Mouse (Mus musculus) CH12.LX (cell line): ENCODE measurements at regions not wholly inside any gene's neighbourhood (a gene's known extent, or its start where the extent isn't known, plus 50 kb on each side); places are given as distances from the start of the nearest gene placed in this dataset.

Experiments
- CHD2 ChIP-seq: IDR thresholded peaks from 2 replicates; pipeline ENCODE4 v1.6.1; 2011; ENCODE audit warnings: low read length, improper control_type of control experiment
- CTCF ChIP-seq, 2 experiments: IDR thresholded peaks in 1 of 2; conservative IDR thresholded peaks in 1 of 2; 2 replicates each; pipeline ENCODE4 v1.5.1; 2011 to 2012; ENCODE audit warnings: low read depth in 2 of 2, low read length in 2 of 2, improper control_type of control experiment in 1 of 2, inconsistent platforms in 1 of 2, mild to moderate bottlenecking in 1 of 2, moderate library complexity in 1 of 2
- EP300 ChIP-seq: IDR thresholded peaks from 2 replicates; pipeline ENCODE4 v1.6.1; 2011; ENCODE audit warnings: low read length, improper control_type of control experiment
- GABPA ChIP-seq: IDR thresholded peaks from 2 replicates; pipeline ENCODE4 v1.6.1; 2012; ENCODE audit warnings: low read depth, low read length, improper control_type of control experiment, inconsistent platforms; ENCODE audit not compliant: insufficient replicate concordance
- USF2 ChIP-seq: conservative IDR thresholded peaks from 2 replicates; pipeline ENCODE4 v1.6.1; 2011; ENCODE audit warnings: low read depth, low read length, improper control_type of control experiment
- ZMIZ1 ChIP-seq: IDR thresholded peaks from 2 replicates; pipeline ENCODE4 v1.6.1; 2012; ENCODE audit warnings: low read depth, mild to moderate bottlenecking, inconsistent platforms, low read length, improper control_type of control experiment

DNA sequence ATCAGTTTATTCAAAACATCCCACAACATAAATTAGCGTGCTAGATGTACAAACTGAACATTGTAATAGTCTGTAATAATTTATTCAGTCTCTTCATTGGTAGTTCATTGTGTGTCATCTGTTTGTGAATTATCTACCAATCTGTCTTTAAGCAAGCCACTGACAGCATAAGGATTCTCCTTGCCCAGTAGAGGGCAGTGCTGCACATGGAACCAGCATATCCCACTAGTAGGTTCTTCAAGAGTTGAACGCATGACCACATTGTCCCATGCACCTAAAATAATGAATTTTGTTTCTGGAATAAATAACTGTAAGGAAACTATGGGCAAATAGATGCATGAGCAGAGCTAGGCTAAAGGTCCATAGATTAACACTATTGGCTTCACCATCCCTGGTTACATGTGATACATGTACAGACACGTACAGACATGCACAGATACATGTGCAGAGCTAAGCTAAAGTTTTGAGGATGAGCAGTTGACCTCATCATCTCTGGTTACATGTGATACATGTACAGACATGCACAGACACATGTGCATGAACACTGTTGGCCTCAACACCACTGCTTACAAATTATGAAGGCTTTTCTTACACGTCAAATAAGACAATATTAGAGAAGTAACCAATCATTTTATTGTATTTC, 143.0 kb upstream of the Ctnnd2 start:
- TF ChIP-seq CHD2 (no peak), GABPA (no peak), USF2 (no peak), ZMIZ1 (no peak), EP300 (no peak), CTCF (conservative IDR thresholded peaks at IDR 0.05 in 1 of 2, IDR thresholded peaks at IDR 0.05 in 1 of 2; ENCODE audit: low read depth in 2 of 2, low read length in 2 of 2) (peak in 1 of 2 experiments; percentile 31; a peak in 2 of 4 replicates)
